Mouse (Mus musculus) kidney, postnatal 36 days (tissue): Measurements from ENCODE around the gene Fbxw8.

Experiments used
- DNase-seq, 2 experiments: peaks; one replicate each; pipeline ENCODE4 v3.0.0; 2021 to 2022; ENCODE audit warnings: mixed read lengths in 2 of 2

Gene Fbxw8

DNA sequence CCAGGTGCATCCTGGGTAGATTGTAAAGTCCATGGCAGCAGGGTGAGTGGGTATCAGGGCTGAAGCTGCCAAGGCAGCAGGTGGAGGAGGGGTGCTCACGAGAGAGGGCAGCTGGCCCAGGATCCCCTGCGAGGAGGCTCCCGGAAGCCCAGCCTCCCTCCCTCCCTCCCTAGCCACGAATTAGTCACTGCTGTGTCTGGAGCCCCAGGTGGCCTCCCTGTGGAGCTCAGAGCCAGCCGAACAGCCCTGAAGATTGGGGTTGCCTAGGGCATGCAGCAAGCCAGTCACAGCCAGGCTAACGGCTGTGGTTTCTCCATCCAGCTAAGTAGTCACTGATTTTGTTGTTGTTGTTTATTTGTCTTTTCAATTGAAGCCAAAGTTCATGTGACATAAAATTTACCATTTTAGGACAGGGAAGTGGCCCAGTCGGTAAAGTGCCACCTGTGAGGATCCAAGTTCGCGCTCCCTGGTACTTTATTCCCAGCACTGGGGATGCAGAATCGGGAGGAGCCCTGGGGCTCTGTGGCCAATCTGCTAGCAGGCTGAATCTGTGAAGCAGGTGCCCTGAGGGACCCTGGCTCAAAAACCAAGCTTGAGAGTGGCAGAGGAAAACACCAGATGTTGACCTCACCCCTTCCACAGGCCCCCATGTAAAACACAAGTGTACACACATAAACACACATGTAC is 117.3 kb downstream of the Fbxw8 start:
- DNase-seq: peak; percentile 33 to 55

DNA sequence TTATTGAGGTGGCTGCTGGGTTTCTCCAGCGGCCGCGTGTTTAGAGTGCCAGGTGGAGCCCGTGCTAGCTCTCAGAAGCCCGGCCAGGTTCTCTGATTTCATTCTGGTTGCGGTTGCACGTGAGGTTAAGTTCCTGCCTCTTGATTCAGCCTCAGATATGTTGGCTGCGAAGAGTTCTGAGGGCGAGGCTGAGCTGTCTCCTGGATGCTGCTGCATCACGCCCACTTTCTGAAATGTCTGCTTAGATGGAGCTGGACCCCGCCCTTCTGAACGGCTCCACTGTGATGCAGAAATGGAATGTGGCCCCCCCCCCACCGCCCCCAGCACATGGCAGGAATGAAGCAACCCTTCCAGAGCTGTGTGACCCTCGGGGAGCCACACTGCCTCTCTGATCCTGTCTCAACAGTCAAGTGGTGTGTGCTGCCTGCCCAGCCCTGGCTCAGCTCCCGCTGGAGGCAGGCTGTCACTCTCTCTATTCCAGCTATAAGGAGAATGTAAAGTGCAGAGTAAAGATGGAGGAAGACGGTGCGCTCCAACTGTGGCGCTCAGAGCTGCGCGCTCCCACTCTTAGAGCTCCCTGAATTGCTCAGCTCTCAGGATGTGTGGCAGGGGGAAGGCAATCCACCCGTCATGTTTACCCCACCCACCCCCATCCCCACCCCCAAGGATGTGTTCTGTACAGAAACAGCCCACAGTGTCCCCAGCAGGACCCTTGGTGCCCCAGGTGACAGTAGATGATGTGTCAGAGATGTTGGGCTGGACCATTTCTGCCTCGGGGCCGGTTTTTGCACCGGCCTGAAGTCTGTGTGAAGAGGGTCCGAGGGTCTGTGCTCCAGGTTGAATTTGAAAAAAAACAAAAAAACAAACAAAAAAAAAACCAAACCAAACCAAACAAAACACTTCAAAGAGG is 118.1 kb downstream of the Fbxw8 start:
- DNase-seq: no peak

DNA sequence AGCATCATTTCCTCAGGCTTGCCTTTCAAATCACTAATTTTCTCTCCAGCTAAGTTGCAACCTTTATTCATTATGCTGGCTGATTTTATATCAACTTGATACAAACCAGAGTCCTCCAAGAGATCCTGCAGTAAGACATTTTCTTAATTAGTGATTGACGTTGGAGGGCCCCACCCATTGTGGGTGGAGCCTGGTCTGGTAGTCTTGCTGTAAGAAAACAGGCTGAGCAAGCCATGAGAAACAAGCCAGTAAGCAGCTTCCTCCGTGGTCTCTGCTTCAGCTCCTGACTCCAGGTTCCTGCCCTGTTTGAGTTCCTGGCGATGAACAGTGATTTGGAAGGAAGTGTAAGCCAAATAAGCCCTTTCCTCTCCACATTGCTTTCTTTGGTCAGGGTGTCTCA is 119.5 kb downstream of the Fbxw8 start:
- no peak for DNase-seq

DNA sequence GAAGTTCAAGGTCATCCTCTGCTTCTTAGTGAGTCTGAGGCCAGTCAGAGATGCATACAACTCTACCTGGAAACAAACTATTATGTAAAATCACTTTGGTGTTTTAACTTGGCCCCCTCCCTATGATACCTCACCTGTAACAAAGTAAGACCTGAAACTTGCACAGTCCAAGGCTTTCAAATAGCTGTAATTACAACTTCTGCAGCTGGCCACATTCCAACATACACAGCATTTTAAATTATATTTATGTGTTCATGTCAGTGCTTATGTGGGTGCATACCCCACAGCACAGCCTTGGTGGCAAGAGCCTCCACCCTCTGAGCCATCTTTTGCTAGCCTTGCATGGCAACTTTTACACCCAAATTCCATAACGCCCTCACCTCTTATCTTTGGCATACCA is 120.6 kb downstream of the Fbxw8 start:
- DNase-seq: no peak

DNA sequence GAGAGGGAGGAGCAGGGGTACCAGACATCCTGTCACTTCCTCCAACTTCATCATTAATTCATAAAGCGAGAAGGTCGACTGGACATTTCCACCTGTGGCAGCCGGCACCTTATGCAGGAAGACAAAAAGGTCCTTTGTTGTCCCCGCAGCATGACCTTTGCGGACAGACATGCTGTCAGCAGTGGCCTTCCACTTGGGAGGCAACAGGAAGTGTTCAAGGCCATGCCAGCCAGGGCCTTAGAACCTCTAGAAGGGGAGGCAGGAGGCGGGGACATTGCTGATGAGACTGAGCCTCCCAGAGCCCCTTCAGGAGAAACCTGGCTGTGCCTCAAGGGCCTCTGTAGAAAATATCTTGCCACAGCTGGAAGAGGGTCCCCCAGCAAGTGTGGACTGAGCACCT is 121.5 kb downstream of the Fbxw8 start:
- DNase-seq: no peak

DNA sequence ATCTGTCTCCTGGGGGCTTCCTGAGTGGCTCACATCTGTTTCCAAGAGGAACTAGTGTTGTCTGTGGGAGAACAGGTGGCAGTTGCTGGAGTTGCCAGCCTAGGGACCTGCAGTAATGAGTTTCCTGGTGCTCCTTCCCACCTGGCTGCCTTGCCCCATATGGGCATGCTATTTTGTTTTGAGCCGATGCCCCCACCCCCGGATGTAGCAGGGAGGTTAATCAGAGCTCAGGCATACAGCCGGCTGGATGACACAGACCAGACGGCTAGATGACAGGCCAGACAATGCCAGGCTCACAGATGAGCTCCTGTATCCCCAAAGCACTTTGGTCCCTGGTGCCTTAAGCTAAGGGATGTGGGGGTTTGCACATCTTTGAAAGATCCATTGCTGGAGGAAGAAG is 121.9 kb downstream of the Fbxw8 start:
- DNase-seq: no peak

DNA sequence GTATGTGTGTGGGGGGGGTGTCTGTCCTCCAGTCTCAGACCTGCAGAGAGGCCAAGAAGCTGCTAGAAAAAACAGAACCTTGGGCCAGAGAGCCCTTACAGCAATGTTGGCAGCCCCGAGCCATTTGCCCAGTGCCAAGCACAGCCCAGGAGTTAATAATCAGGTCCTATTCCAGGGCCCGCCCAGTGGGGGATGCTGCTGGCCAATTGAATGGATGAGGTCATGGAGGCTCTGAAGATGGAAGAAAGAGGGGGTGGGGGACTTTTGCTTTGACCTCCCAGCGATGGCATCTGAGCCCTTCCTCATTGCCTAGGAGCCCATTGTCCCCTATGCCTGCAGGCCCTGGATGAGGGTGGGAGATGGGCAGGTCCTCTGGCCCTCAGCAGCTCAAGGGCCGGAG is 123.8 kb downstream of the Fbxw8 start:
- DNase-seq: no peak

DNA sequence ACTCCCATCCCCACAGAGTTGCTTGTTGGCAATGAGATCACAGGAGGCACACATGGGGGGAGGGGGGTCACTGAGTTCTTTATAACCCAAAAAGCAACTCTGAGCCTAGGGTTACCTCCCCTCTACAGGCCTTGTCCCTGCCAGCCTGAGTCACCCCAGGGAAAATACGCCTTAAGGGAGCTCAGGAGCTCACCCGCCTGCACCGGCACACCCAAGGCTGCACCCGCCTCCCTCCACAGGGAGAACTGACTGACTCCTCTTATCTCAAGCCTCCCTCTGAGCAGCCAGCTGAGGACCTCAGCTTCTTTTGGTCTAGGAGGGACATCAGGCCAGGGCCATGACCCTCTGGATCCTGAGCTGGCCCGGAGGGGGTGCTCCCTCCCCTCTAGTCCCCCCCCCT is 124.2 kb downstream of the Fbxw8 start:
- DNase-seq: no peak

DNA sequence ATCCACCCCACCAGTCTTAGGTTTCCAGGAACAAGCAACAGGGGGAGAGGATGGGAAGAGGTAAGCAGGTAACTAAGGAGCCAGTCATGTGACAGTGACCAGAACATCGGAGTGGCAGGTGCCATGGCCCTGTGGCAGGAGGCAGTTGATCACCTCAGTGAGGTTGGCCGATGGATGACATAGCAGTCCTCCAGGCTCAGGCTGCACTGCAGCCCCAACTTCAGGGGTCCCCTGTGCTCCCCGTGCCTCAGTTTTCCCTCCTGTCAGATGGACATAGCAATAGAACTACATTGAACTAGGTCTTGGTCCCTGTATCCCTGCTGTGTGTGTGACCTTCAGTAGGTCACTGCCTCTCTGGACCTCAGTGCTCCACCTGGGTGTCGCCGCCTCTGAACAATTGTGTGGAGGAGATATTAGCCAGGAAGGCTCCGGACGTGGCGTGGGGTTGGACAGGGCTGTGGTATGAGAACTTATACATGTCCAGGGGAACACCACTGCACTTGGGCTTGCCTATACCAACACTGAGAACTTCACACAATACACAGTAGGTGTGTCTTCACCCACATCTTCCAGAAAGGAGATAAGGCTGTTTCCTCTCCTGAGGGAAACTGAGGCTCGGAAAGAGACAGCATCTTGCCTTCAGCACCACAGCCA is 125.1 kb downstream of the Fbxw8 start:
- DNase-seq: no peak

DNA sequence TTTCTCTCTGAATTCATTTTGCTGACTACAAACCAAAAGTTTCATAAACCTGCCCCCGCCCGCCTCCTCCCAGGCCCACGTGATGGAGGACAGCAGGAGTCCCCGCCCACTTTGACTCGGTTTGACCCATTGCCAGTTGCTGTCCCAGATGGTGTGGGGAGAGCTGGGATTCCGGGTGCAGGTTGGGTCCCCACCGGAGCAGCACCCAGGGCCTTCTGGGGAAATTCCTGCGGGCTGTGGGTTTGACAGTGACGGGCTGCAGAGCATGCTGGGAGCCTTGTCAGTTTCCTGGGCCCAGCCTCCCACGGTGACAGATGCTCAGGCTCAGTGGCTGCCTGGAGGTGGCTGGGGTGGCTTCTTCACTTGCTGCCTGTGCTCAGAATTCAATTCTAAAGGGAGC is 125.8 kb downstream of the Fbxw8 start:
- peak in 1 of 2 experiments; percentile 11 for DNase-seq

DNA sequence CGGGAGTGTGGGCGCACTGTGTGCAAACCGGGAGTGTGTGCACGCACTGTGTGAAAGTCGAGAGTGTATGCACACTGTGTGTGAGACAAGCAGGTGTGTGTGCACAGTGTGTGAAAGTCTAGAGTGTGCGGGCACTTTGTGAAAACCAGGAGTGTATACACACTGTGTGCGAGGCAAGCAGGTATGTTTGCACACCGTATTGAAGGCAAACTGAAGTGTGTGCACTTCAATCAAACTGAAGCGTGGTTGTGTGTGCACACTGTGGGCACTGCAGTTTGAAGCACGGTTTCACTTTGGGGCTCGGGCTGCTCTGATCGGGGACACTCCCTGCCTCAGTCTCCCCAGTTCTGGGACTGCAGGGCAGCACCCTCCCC is 126.2 kb downstream of the Fbxw8 start:
- DNase-seq: no peak

DNA sequence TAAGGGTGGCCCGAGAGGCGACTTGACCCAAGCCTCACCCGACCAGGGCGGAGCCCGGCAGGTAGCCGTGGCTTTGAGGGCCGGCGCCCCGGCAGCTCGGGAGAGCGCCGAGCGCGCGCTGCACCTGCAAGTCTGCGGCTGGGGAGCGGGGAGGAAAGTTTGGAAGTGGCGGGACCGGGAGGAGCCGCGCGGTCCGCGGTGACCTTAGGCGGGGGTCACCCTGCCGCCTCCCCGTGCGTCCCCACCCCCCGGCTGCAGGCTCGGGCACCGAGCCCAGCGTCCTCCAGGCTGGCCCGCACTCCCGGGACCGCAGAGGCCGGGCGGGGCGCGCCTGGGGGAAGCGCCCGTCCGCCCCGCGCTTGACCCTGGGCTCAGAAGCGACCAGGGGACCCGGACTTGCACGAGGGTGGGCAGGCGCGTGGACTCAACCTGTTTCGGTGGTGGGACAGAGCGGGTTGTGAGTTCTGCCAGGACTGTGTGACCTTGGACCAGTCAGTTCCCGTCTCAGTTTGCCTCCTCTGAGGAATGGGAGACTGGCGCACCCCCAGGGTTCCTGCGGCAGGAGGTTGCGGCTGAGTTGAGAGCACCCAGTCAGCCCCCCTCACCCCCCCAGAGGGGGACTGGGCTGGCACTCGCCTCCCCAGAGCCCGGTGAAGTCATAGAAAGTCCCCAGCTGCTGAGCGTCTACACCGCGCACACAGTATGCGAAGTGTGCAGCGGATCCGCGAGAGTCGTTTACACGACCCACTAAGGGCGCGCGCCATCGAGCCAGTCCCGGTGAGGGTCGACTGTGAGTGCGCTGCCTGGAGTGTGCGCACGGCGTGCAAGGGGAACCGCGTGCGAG is 126.9 kb downstream of the Fbxw8 start:
- peak in 1 of 2 experiments; percentile 56 for DNase-seq

DNA sequence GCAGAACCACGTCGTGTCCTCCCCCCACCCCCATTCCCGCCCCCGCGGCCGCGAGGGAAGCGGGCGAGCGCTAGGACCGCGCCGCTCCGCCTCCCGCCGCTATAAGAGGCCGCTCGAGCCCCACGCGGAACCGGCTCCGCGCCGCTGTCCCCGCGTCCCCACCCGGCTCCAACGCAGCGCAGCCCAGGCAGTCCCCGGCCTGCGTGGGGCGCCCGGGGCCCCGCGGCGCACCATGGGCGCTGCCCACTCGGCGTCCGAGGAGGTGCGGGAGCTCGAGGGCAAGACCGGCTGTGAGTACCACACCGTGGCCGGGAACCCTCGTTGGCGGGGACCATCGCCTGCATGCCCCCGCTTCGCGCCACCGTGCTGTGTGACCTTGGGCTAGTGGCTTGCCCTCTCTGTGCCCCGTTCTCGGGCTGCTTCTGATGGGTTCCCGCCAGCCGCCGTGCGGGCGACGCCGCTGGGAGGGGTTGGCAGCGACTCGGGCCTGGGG is 127.5 kb downstream of the Fbxw8 start, which contains the start of gene Tesc:
Tesc (plus strand) TSS at position 46 of the 493 bp plus-strand sequence.
- peak in 1 of 2 experiments; percentile 27 for DNase-seq

DNA sequence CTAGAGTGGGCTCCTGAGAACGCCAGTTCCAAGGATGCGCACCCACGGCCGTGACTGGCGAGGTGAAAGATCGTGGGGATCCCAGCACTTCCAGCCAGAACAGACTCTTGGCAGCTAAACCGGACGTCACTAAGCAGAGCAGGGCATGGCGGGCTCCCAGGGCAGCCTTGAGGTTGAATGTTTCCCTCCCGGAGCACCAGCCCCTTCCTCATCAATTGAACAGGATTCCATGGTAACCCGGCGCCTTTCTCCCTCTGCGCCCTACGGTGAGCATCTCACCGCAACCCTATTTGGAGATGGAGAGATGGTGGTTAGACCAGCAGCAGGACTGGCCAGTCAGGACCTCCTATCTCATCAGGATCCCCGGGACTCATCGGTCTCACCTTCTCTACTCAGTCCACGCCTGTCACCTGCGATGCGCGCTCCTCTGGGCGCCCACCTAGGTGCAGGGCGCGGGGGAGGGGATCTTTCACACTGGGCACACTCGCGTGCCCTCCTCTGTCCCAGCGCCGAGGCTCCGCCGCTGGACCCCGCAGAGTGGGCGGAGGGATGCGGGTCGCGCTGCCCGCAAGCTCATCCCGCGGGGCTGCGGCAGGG is 128.1 kb downstream of the Fbxw8 start:
- DNase-seq: no peak

DNA sequence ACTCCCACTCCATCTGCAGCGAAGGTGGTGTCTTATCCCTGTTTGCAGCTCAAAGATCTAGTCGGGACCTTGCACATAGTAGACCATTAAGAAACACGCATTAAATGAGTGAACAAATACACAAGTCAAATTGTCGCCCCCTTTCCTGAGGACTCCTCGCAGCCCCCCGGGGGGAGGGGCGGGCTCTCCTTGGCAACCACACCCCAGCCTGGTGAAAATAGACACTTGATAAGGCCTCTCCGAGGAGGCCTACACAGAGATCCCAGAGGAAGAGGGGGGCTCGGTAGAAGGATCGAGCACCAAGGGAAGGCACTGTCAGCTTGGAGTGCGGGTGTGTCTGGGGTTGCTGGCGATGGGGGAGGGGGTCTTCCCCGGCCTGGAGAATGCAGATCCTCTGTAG is 128.9 kb downstream of the Fbxw8 start:
- DNase-seq: no peak

DNA sequence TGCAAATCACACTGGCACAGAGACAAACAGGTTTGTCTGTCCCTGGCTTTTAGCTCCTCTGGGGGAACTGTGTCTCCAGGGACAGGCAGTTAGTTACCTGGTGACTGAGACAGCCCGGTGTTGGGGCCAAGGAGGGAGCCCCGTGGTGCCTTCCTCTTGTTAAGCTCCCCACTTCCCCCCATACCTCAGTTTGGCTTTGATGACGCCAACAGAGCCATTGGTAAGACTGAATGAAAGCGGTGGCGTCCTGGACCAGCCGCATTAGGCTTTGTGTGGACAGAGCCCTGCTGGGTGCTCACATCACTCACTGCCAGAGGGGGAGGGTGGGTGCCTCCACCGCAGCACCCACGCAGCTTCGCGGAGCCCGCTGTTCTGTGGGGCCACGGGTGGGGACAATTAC is 129.4 kb downstream of the Fbxw8 start:
- no peak for DNase-seq

DNA sequence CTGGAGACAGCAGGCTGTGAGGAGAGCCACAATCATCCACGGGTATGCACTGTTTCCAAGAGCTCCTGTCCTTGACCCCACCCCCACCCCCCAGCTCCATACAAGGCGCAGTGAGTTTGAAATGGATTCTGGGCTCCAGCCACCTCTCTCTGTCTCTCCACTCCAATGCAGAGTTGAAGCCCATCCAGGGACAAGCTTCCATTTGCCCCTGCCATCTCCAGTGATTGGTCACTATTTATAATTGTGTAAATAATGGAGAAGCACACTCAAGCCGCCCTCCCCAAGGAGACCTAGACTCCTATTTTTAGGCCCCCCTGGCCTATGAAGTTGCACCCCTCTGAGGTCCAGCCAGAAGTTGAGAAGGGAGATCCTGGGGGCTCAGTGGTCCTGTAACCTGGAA is 132.2 kb downstream of the Fbxw8 start:
- DNase-seq: no peak

DNA sequence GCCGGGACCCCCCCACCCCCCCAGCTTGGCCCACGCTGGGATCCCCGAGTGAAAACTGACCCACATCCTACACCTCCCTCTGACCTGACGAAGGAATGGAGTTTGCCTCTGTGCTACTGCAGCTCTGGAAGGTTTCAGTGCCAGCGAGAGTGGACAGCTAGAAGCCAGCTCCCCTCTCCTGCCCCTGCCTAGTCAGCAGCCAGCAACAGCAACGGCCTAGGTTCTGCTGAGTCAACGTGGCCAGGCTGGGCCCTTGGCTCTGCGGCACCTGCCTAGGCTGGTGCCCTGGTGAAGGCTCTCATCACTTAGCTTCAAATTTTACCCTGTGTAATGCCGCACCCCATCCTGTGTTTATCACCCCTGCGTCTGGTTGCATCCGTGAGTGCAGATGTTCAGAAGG is 135.4 kb downstream of the Fbxw8 start:
- peak in 1 of 2 experiments; percentile 34 for DNase-seq

DNA sequence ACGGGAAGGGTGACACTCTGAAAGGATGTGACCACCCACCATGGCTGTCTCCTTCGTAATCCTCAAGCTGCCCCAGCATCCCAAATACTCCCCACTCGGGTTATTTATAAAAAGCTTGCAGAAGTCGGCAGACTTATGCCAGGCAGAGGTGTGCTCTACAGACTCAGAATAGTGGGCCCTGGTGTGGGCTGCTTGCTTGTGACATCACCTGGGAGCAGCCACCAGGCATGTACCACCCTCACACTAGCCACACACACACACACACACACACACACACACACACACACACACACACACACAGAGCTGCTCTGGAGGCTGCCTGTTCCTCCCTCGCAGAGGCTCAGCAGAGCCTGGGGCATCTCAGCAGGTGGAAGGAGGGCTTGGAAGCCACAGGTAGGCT is 137.7 kb downstream of the Fbxw8 start:
- no peak for DNase-seq

DNA sequence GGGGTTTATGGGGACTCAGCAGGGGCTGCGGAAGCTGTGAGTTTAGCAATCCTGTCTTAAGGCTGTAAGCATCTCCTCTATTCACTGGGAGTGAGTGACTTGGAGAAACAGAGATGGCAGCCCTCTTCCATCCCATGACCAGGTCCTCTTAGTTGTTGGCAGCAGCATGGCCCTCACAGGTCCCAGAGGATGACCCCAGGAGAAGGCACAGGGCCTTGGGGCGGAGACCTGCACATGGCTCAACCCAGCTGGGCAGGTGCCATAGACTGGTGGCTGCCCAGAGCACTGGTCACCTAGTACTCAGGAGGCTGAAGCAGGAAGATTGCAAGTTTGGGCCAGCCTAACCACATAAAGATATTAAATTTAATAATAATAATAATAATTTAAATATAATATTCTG is 139.6 kb downstream of the Fbxw8 start:
- DNase-seq: peak in 1 of 2 experiments; percentile 46

DNA sequence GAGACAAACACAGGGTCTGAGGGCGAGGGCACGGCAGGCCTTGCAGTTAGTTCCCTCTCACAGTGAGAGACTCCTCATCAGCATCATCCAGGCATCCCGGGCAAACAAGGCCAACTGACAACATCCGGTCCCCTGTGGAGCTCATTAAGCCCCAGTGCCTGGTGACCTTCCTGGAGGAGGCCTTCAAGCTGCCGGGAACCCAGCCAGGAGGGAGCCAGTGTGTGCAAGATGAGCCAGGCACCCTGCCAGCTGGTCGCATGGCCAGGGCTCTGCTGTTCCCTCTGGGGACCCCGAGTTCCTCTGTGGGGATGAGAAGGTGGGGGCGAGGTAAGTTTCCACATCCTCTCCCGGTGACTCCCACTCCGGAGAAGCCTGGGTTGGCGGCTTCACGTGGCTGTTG is 140.2 kb downstream of the Fbxw8 start:
- peak; percentile 88 to 92 for DNase-seq
